Mouse (Mus musculus): Measurements from ENCODE around the gene Ptprz1. TPM values are rescaled to one million over a fixed set of nuclear protein-coding genes. Genes with fewer than 3 reads are reported as not detected.
A peak's percentile ranks its signal among the peaks of the same experiment; 100 is the strongest.

Gene Ptprz1
- polyA plus RNA-seq (2012; ENCODE audit: insufficient read depth, insufficient read length, missing spikeins) = 0.24 and 0.33 TPM in 2 replicates

DNA sequence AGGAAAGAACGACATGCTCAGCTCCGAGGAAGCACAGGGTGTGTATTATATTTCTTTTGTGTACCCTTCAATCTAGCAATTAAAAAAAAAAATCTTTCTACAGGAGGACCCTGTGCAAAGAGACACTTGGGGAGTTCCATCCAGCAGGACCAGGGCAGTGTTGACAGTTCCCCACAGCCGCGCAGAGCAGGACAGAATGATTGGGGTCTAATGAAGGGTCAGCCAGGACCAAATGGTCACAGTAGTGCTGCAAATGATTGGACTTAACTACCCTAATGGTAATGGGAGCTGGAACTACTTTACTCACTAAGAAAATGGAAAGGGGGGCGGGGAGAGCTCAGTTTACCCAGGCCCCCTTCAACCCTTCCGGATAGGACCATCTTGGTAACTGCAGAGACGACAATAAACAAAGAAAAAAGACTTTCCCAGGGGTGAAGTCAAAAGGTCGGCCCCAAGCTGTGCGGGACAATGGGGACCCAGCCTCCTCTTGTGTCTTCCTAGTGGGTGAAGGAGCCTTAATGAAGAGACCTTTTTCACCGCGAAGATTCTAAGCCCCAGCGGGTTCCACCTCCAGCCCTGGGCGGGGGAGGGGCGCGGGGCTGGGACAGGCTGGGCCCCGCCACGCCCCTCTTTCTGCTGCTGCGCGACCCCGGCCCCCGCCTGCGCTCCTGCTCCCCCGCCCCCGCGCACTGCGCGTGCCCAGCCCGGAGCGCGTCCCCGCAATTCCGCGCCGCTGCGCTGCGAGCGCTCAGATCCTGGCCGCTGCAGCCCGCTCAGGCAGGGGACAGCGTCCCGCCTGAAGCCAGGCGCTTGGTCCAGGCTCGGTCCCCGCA, at the start of gene Ptprz1:
TSS of gene Ptprz1 (plus strand) at position 722 of the 833 bp plus-strand sequence.
- H3K4me1 ChIP-seq (ENCODE audit: control insufficient read depth, insufficient read depth, insufficient read length, low read length) = no peaks in the 10 kb centered on the region
- H3K4me3 ChIP-seq (ENCODE audit: insufficient read depth, low read depth, low read length) = peak within 1 kb of the TSS; percentile 28; the same call in 1 of the 2 replicates
- H3K27ac ChIP-seq (replicated peaks; ENCODE audit: low read depth, low read length) = no peak within 1 kb of the TSS

GRCm38 (mm10) chr6:22833637-22834036, 41.7 kb upstream of the Ptprz1 start:
- Histone ChIP-seq H3K4me3 (ENCODE audit: insufficient read depth, low read depth, low read length) (no peak overlapping the region), H3K27ac (replicated peaks; ENCODE audit: low read depth, low read length) (no peak overlapping the region), H3K4me1 (ENCODE audit: control insufficient read depth, insufficient read depth, insufficient read length, low read length) (no peaks in the 10 kb centered on the region)

GRCm38 (mm10) chr6:22834100-22834970, 41.0 kb upstream of the Ptprz1 start:
- no peak overlapping the region for H3K27ac ChIP-seq (replicated peaks; ENCODE audit: low read depth, low read length)
- H3K4me1 ChIP-seq (ENCODE audit: control insufficient read depth, insufficient read depth, insufficient read length, low read length) = no peaks in the 10 kb centered on the region
- no peak overlapping the region for H3K4me3 ChIP-seq (ENCODE audit: insufficient read depth, low read depth, low read length)

- H3K27ac ChIP-seq (replicated peaks; ENCODE audit: low read depth, low read length) = no peak overlapping the region
- no peaks in the 10 kb centered on the region for H3K4me1 ChIP-seq (ENCODE audit: control insufficient read depth, insufficient read depth, insufficient read length, low read length)
- H3K4me3 ChIP-seq (ENCODE audit: insufficient read depth, low read depth, low read length) = peak overlapping the region; percentile 28; the same call in 1 of the 2 replicates
Measured at GRCm38 (mm10) chr6:22875614-22876541, 576 bp downstream of the Ptprz1 start.

DNA sequence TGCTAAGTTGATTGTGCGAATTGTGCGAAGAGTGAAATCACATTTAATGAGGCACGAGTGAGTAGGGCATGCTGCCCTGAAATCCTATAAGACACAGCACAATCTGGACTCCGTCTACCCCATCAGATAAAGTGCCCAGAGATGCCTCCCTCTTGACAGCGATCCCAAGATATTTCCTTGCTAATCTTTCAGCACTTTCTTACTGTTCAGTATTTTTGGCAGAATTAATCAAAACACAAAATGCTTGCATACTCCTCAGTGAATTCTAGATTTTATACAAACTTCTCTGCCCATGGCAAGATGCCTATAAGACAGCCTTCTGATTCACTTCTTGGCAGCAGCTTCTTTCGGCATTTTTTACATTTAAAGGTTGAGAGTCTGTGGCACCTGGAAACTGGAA, 12.7 kb downstream of the Ptprz1 start:
- H3K4me1 ChIP-seq (ENCODE audit: control insufficient read depth, insufficient read depth, insufficient read length, low read length) = no peaks in the 10 kb centered on the region
- no peak overlapping the region for H3K27ac ChIP-seq (replicated peaks; ENCODE audit: low read depth, low read length)
- H3K4me3 ChIP-seq (ENCODE audit: insufficient read depth, low read depth, low read length) = no peak overlapping the region

DNA sequence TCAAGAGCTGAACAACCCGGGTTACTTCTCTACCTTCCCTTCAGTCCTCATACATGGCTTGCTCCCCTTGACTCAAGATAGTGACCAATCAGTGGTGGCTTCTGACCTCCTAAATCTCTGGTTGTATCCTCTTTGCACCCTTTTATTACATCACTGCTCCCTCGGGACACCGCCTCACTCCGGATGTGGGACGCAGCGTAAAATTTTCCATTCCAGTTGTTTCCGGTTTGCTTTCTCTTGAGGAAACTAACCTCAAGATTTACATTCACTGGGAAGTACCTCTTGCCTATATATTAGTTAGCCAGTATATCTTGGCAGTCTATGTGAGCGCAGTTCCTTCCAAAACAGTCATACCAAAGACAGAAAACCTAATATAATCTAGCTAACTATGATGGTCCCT, 14.0 kb downstream of the Ptprz1 start:
- Histone ChIP-seq H3K4me3 (ENCODE audit: insufficient read depth, low read depth, low read length) (no peak overlapping the region), H3K27ac (replicated peaks; ENCODE audit: low read depth, low read length) (no peak overlapping the region), H3K4me1 (ENCODE audit: control insufficient read depth, insufficient read depth, insufficient read length, low read length) (no peaks in the 10 kb centered on the region)

DNA sequence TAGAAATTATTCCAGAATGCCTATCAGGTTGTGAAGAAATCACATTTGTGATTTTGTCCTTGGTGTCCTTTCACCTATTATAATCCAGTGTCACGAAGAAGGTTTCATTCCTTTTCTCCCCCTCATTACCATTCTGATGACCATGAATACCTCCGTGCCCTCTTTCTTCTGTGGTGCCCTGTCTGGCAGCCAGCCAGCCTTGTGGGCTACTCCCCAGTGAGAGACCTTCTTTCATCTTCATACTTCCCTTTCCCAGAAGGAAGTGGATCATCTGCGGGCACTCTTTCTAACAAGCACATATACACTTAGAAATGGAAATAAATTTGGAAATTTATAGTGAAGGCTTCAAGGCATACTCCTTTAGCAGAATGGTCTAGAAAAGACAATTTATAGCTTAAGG, 26.7 kb downstream of the Ptprz1 start:
- no peak overlapping the region for H3K4me3 ChIP-seq (ENCODE audit: insufficient read depth, low read depth, low read length)
- H3K27ac ChIP-seq (replicated peaks; ENCODE audit: low read depth, low read length) = no peak overlapping the region
- no peaks in the 10 kb centered on the region for H3K4me1 ChIP-seq (ENCODE audit: control insufficient read depth, insufficient read depth, insufficient read length, low read length)

DNA sequence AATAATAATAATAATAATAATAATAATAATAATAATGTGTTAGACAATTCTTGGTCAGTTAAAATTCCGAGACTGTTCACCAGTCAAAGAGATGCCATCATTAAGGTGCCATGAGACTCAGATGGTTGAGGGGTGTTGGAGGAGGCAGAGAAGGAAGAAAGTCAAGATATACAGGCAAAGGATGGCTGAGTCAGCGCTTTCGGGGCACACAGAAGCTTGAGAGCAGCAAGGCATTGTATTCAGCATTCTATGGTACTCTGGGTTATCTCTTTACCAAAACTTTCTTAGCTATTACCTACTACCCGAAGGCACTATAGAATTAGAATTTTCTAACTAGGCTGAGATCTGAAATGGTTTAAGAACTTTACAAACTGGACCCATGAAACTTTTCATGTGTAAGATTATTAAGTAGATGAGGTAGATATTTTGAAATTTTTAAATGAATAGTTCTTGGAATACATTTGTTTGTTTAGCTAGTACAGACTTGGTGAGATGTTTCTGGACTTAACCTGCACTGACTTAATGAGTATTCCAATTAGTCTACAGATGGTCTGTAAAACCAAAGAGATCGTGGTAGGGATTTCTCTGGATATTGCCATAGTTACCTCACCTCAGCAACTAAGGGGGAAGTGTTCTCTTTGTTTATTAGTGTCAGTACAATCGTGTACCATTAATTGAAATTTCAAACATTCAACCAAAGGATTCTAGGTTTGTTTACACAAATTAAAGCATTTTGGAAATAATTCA, 33.4 kb downstream of the Ptprz1 start:
- no peak overlapping the region for H3K4me3 ChIP-seq (ENCODE audit: insufficient read depth, low read depth, low read length)
- no peaks in the 10 kb centered on the region for H3K4me1 ChIP-seq (ENCODE audit: control insufficient read depth, insufficient read depth, insufficient read length, low read length)
- H3K27ac ChIP-seq (replicated peaks; ENCODE audit: low read depth, low read length) = no peak overlapping the region

DNA sequence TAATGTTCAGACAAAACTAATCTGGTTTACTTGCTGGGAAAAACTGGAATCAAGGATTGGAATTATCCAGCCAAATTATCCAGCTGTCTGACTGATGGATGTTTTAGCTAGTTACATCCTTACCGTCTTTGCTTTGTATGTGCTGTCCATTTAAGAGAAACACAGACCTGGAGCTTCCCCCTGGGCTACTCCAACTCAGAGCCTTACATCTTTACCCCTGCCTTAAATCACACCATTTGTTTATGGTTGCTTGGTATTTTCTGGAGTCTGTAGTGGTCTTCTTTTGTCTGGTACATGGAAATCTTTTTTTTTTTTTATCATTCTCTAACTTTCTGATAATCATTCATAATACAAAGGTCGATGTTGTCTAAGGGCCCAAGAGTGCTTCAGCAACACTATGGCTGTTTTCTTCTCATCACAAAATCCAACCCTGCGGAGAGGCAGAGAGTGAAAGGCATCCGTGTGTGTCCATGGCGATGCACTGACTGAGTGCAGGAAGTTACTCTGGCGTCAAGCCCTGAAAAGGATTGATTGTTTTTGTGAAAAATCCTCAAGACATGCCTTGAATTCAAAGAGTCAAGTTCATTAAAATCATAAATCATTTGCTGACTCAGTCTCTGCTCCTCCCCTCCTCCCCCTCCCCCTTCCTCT, 34.1 kb downstream of the Ptprz1 start:
- Histone ChIP-seq H3K4me1 (ENCODE audit: control insufficient read depth, insufficient read depth, insufficient read length, low read length) (no peaks in the 10 kb centered on the region), H3K27ac (replicated peaks; ENCODE audit: low read depth, low read length) (no peak overlapping the region), H3K4me3 (ENCODE audit: insufficient read depth, low read depth, low read length) (no peak overlapping the region)

- Histone ChIP-seq H3K4me3 (ENCODE audit: insufficient read depth, low read depth, low read length) (no peak overlapping the region), H3K27ac (replicated peaks; ENCODE audit: low read depth, low read length) (no peak overlapping the region), H3K4me1 (ENCODE audit: control insufficient read depth, insufficient read depth, insufficient read length, low read length) (no peaks in the 10 kb centered on the region)
Measured at GRCm38 (mm10) chr6:22909908-22910260, 34.6 kb downstream of the Ptprz1 start.

DNA sequence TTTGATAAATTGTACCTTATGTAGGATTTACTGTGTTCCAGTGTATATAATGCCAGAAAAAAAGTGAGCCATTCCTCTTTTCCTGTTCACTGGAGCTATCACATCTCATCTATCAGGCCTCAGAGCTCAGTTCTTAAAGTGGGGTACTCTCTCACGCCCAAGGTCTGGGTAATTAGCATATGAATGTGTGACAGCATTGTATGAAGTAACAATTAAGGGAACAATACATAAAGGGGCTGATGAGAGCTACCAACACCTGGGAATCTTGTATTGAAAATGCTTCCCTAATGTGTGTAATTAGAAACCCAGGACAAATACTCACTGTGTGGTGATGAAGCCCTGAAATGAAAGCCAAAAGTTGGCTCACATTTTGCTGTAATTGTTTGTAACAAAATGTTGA, 47.6 kb downstream of the Ptprz1 start:
- Histone ChIP-seq H3K4me1 (ENCODE audit: control insufficient read depth, insufficient read depth, insufficient read length, low read length) (no peaks in the 10 kb centered on the region), H3K4me3 (ENCODE audit: insufficient read depth, low read depth, low read length) (no peak overlapping the region), H3K27ac (replicated peaks; ENCODE audit: low read depth, low read length) (no peak overlapping the region)

GRCm38 (mm10) chr6:22932768-22933265, 57.5 kb downstream of the Ptprz1 start:
- H3K4me3 ChIP-seq (ENCODE audit: insufficient read depth, low read depth, low read length) = no peak overlapping the region

GRCm38 (mm10) chr6:22937126-22937525, 61.8 kb downstream of the Ptprz1 start:
- Histone ChIP-seq H3K4me3 (ENCODE audit: insufficient read depth, low read depth, low read length) (no peak overlapping the region), H3K4me1 (ENCODE audit: control insufficient read depth, insufficient read depth, insufficient read length, low read length) (no peaks in the 10 kb centered on the region), H3K27ac (replicated peaks; ENCODE audit: low read depth, low read length) (no peak overlapping the region)

More at GRCm38 (mm10) chr6:22932768-22933265, 57.5 kb downstream of the Ptprz1 start:
- no peaks in the 10 kb centered on the region for H3K4me1 ChIP-seq (ENCODE audit: control insufficient read depth, insufficient read depth, insufficient read length, low read length)
- no peak overlapping the region for H3K27ac ChIP-seq (replicated peaks; ENCODE audit: low read depth, low read length)

Measured in brown adipose tissue, adult 24 weeks (tissue).